Comparison of ENCODE assay signal across 8 mouse cellular contexts in the genomic region with DNA sequence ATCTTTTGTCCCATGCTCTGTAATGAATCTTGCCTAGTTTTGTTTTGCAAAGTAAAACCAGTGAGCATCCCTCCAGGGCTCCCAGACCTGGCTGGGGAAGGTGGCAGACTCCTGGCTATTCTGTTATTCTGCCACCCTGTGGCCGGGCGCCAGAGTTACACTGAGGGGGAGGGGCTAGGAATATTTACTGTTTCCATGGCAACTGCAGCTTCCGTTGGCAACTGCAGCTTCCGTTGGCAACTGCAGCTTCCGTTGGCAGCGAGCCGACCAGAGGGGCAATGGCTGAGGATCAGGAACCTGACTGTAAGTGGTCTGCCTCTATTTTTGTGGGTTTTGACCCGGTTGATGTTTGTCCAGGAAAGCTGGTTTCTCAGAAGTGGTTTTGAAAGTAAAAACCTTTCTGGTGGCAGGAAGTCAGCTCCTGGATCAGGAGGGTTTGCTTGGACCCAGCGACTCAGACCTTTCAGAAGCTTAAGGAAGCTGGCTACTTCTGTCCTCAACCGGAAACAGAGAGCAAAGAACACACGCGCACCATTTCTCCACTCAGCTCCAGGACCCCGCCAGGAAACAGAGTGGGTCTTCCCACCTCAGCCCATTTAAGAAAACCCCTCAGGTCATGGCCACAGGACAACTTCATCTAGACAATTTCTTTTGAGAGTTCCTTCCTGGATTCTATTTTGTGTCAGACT. TPM values are rescaled to one million over a fixed set of nuclear protein-coding genes. Genes with fewer than 3 reads are reported as not detected.
DNase-seq lines count a peak whose midpoint lies in the region; ATAC-seq lines count a peak whose summit lies in the region.

A gene (plus strand): TSS at position 215 of the 689 bp plus-strand sequence.

- H3K4me2 ChIP-seq in hindbrain, embryonic 11.5 days (replicated peaks; ENCODE audit: low read depth, low read length) = peak within 1 kb of the TSS; percentile 49
- H3K4me2 ChIP-seq in lung, embryonic 16.5 days (ENCODE audit: low read depth, low read length) = peak within 1 kb of the TSS; percentile 63

- H3K27me3 ChIP-seq in hindbrain, embryonic 11.5 days (ENCODE audit: control insufficient read depth, insufficient read depth, low read length) = no peaks in the 10 kb centered on the region
- H3K27me3 ChIP-seq in lung, embryonic 16.5 days (ENCODE audit: control insufficient read depth, insufficient read depth, low read depth, low read length) = no peaks in the 10 kb centered on the region

- ATAC-seq in hindbrain, embryonic 11.5 days (ENCODE audit: low FRiP score) = peak; percentile 71
- ATAC-seq in lung, embryonic 16.5 days (ENCODE audit: low read depth) = peak; percentile 75

- no peaks in the 10 kb centered on the region for H3K36me3 ChIP-seq in hindbrain, embryonic 11.5 days (ENCODE audit: control insufficient read depth, insufficient read depth, low read length)
- no peaks in the 10 kb centered on the region for H3K36me3 ChIP-seq in lung, embryonic 16.5 days (ENCODE audit: control insufficient read depth, insufficient read depth, low read length)

- peak within 1 kb of the TSS; percentile 20; the same call in 1 of the 2 replicates for H3K9ac ChIP-seq in hindbrain, embryonic 11.5 days (ENCODE audit: low read depth, low read length)
- peak within 1 kb of the TSS; percentile 30 for H3K9ac ChIP-seq in lung, embryonic 16.5 days (ENCODE audit: low read length)

- H3K9me3 ChIP-seq in hindbrain, embryonic 11.5 days (ENCODE audit: control insufficient read depth, low read length) = no peaks in the 10 kb centered on the region
- no peaks in the 10 kb centered on the region for H3K9me3 ChIP-seq in lung, embryonic 16.5 days (ENCODE audit: control insufficient read depth, low read length)

- DNase-seq in MN1 (ENCODE audit: low spot score) = peak; percentile 90
- DNase-seq in cerebellum, adult 8-10 months = peak; percentile 52
- DNase-seq in frontal cortex, adult 2 months (ENCODE audit: extremely low spot score in 1 of 2, low spot score in 1 of 2) = peak; percentile 79 to 92
- peak; percentile 87 for DNase-seq in hindbrain, embryonic 11.5 days (ENCODE audit: low spot score)
- peak; percentile 87 for DNase-seq in layer of hippocampus, adult 9-11 months
- DNase-seq in ovary, postnatal 10 days (ENCODE audit: low spot score) = peak; percentile 70
- peak; percentile 91 for DNase-seq in thymus, postnatal 0 days (ENCODE audit: low spot score)

- H3K4me1 ChIP-seq in hindbrain, embryonic 11.5 days (replicated peaks; ENCODE audit: control insufficient read depth, insufficient read depth, low read length) = no peaks in the 10 kb centered on the region; the same call in 1 of the 2 replicates
- peaks cover 9% of the 10 kb centered on the region for H3K4me1 ChIP-seq in lung, embryonic 16.5 days (replicated peaks; ENCODE audit: control insufficient read depth, insufficient read depth, low read length)

- 10% methylated on average over 13 of the region's 13 CpGs for WGBS in hindbrain, embryonic 11.5 days
- 5% methylated on average over 13 of the region's 13 CpGs for WGBS in lung, embryonic 16.5 days

- peak within 1 kb of the TSS; percentile 38 for H3K4me3 ChIP-seq in hindbrain, embryonic 11.5 days (ENCODE audit: low read depth, low read length)
- peak within 1 kb of the TSS; percentile 46 for H3K4me3 ChIP-seq in lung, embryonic 16.5 days (ENCODE audit: low read length)

- H3K27ac ChIP-seq in hindbrain, embryonic 11.5 days (ENCODE audit: low read depth, low read length) = no peak within 1 kb of the TSS
- peak within 1 kb of the TSS; percentile 76 for H3K27ac ChIP-seq in lung, embryonic 16.5 days (ENCODE audit: low read length)

RNA-seq across cellular contexts. Expression of the gene that starts here (rescaled TPM):
- polyA plus RNA-seq in frontal cortex, adult 2 months (2012; rRNA removed) = 2.0 and 2.2 TPM in 2 replicates
- polyA plus RNA-seq in hindbrain, embryonic 11.5 days (2014; fragmentation: Nextera tagmentation; extraction: Ambion mirVana) = 2.5 and 2.7 TPM in 2 replicates
- polyA plus RNA-seq in lung, embryonic 16.5 days (2015; fragmentation: Nextera tagmentation; extraction: Ambion mirVana) = 2.8 and 3.4 TPM in 2 replicates
- polyA plus RNA-seq in thymus, postnatal 0 days (2015; fragmentation: Nextera tagmentation; extraction: Ambion mirVana) = 4.6 and 5.6 TPM in 2 replicates
